Mouse (Mus musculus) embryonic facial prominence, embryonic 14.5 days (tissue): ENCODE measurements around the gene Tatdn3. TPM values are rescaled to one million over a fixed set of nuclear protein-coding genes. Genes with fewer than 3 reads are reported as not detected.

ENCODE experiments used
- ATAC-seq: fragments of 200-750 bp; cut with Nextera tagmentation; 2 replicates; pipeline ENCODE4 v1.8.0; 2017; ENCODE audit warnings: low read depth, moderate number of reproducible peaks, moderate TSS enrichment
- DNase-seq: peaks from one replicate; pipeline ENCODE4 v3.0.0-alpha.2; 2015; ENCODE audit warnings: low spot score
- H3K27ac ChIP-seq: fragments of 300-500 bp; sonication (generic); replicated peaks from 2 replicates; pipeline ENCODE4 v1.5.1; 2014; ENCODE audit warnings: low read depth, mild to moderate bottlenecking, low read length, moderate library complexity
- H3K27me3 ChIP-seq: fragments of 300-500 bp; sonication (generic); replicated peaks from 2 replicates; pipeline ENCODE4 v1.6.1; 2014; ENCODE audit warnings: low read length; ENCODE audit not compliant: control insufficient read depth, insufficient read depth
- H3K36me3 ChIP-seq: fragments of 300-500 bp; sonication (generic); 2 replicates; pipeline ENCODE4 v1.6.1; 2014; ENCODE audit warnings: low read length, mixed read lengths; ENCODE audit not compliant: control insufficient read depth, insufficient read depth
- H3K4me1 ChIP-seq: fragments of 300-500 bp; sonication (generic); 2 replicates; pipeline ENCODE4 v1.6.1; 2014; ENCODE audit warnings: antibody characterized with exemption, low read length; ENCODE audit not compliant: control insufficient read depth, insufficient read depth
- H3K4me2 ChIP-seq: fragments of 300-500 bp; sonication (generic); 2 replicates; pipeline ENCODE4 v1.6.1; 2014; ENCODE audit warnings: low read depth, mild to moderate bottlenecking, low read length, moderate library complexity, mixed read lengths
- H3K4me3 ChIP-seq: fragments of 300-500 bp; sonication (generic); 2 replicates; pipeline ENCODE4 v1.5.1; 2014; ENCODE audit warnings: low read depth, mild to moderate bottlenecking, low read length
- H3K9ac ChIP-seq: fragments of 300-500 bp; sonication (generic); 2 replicates; pipeline ENCODE4 v1.6.1; 2014; ENCODE audit warnings: low read depth, mild to moderate bottlenecking, low read length, moderate library complexity, mixed read lengths
- H3K9me3 ChIP-seq: fragments of 300-500 bp; sonication (generic); 2 replicates; pipeline ENCODE4 v1.6.1; 2016; ENCODE audit warnings: low read length; ENCODE audit not compliant: control insufficient read depth
- WGBS: fragments of 180-500 bp; shearing (Covaris S2); extraction: QIAGEN DNeasy Blood & Tissue Kit; methylation state at CpG from one replicate; pipeline ENCODE4 v1.1.7; 2014; 5-methylcytosine and 5-hydroxymethylcytosine counted together
- polyA plus RNA-seq: library from polyadenylated mRNA; unstranded; fragments of >200 nt; fragmentation: Nextera tagmentation; extraction: Ambion mirVana; gene quantifications from 2 replicates; pipeline ENCODE4 v1.2.1, GENCODE M21; 2014

Gene Tatdn3
- polyA plus RNA-seq, 1 experiment from 2014 or later: 12.9 TPM

GRCm38 (mm10) chr1:191071613-191072012 lies 8.9 kb upstream of the Tatdn3 start:
- Histone ChIP-seq H3K27me3 (no peaks in the 10 kb centered on the region), H3K4me2 (no peak overlapping the region), H3K4me3 (no peak overlapping the region), H3K9ac (no peak overlapping the region), H3K4me1 (no peaks in the 10 kb centered on the region), H3K36me3 (peaks cover 62% of the 10 kb centered on the region), H3K9me3 (no peaks in the 10 kb centered on the region), H3K27ac (no peak overlapping the region)
- no peak for DNase-seq
- ATAC-seq: no peak
- 91% methylated on average over 6 of the region's 6 CpGs for WGBS

DNA sequence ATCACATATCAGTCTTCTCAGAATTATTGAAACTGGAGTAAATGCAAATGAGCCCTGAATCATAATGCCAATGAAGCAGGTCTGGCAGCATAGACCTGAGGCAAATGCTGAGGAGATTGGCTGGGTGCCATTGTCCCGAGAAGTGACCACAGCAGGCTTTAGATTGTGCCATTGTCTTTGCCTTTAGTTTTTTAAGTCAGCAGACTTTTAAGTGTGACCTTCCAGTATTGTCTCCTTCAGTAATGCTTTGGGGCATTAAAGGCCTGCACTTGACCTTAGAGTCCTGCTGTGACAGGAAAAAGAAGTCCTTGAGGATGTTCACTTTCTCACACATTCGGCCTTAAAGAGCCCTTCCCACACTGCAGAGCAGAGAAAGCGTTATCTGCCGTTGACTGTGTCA lies 7.5 kb upstream of the Tatdn3 start:
- WGBS: 88% methylated on average over 4 of the region's 4 CpGs
- Histone ChIP-seq H3K9me3 (no peaks in the 10 kb centered on the region), H3K4me3 (no peak overlapping the region), H3K27me3 (no peaks in the 10 kb centered on the region), H3K36me3 (peaks cover 68% of the 10 kb centered on the region), H3K27ac (no peak overlapping the region), H3K9ac (no peak overlapping the region), H3K4me1 (no peaks in the 10 kb centered on the region), H3K4me2 (no peak overlapping the region)
- ATAC-seq (no peak), DNase-seq (no peak)

DNA sequence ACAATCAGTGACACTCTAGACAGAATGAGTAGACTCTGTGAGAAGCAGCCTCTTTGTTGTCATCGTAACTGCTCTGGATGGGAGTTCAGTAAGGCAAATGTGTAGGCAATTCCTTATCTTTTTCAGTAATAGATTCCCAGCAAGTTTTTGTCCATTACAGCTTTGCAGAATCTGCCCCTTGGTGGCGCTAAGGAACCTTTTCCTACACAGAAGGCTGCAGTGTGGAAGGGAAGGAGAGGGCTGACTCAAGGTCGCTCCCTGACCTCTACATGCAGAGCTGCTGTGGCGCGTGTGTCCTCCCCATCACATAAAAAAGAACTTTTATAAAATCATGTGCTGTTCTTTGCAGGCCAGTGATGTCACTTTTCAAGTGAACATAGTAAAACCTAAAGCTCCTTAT lies 5.6 kb upstream of the Tatdn3 start:
- no peaks in the 10 kb centered on the region for H3K9me3 ChIP-seq
- H3K27me3 ChIP-seq: no peaks in the 10 kb centered on the region
- H3K4me2 ChIP-seq: no peak overlapping the region
- H3K27ac ChIP-seq: no peak overlapping the region
- peaks cover 64% of the 10 kb centered on the region for H3K36me3 ChIP-seq
- ATAC-seq (no peak), DNase-seq (no peak)
- peaks cover 6% of the 10 kb centered on the region for H3K4me1 ChIP-seq
- H3K4me3 ChIP-seq: no peak overlapping the region
- 79% methylated on average over 5 of the region's 5 CpGs for WGBS
- H3K9ac ChIP-seq: no peak overlapping the region

- ATAC-seq (no peak), DNase-seq (no peak)
- Histone ChIP-seq H3K9ac (no peak overlapping the region), H3K4me3 (no peak overlapping the region), H3K4me1 (peaks cover 13% of the 10 kb centered on the region), H3K9me3 (no peaks in the 10 kb centered on the region), H3K27me3 (no peaks in the 10 kb centered on the region), H3K4me2 (no peak overlapping the region), H3K27ac (no peak overlapping the region), H3K36me3 (peaks cover 35% of the 10 kb centered on the region)
- 84% methylated on average over 4 of the region's 4 CpGs for WGBS
These were observed 2.5 kb upstream of the Tatdn3 start for GRCm38 (mm10) chr1:191065188-191065587.

DNA sequence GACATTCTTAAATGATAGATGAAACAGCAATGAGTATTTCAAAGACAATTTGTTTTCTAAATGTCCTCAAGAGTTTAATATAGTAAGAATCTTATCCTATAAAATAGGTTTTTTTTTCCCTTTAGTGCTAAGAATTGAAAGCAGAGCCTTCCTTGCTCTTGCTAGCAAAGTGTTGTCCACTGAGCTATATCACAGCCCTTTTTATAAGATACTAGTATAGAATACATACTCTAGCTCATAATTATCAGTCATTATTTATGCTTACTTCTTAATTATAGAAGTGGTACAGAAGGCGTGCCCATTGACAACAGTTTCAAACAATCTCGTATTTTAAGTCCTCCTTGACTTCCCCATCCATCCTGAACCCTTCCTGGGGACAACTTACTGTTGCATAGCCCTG lies 1.8 kb upstream of the Tatdn3 start:
- DNase-seq (no peak), ATAC-seq (no peak)
- H3K4me1 ChIP-seq: peaks cover 13% of the 10 kb centered on the region
- no peak overlapping the region for H3K4me2 ChIP-seq
- no peaks in the 10 kb centered on the region for H3K27me3 ChIP-seq
- H3K27ac ChIP-seq: no peak overlapping the region
- H3K9ac ChIP-seq: no peak overlapping the region
- no peak overlapping the region for H3K4me3 ChIP-seq
- H3K36me3 ChIP-seq: peaks cover 28% of the 10 kb centered on the region
- no peaks in the 10 kb centered on the region for H3K9me3 ChIP-seq
- WGBS: 90% methylated on average over 2 of the region's 2 CpGs

GRCm38 (mm10) chr1:191063700-191064099 lies 968 bp upstream of the Tatdn3 start:
- peak overlapping the region; percentile 71 for H3K9ac ChIP-seq
- H3K27ac ChIP-seq: no peak overlapping the region
- H3K9me3 ChIP-seq: no peaks in the 10 kb centered on the region
- 57% methylated on average over 9 of the region's 9 CpGs for WGBS
- peaks cover 24% of the 10 kb centered on the region for H3K36me3 ChIP-seq
- H3K4me1 ChIP-seq: peaks cover 13% of the 10 kb centered on the region
- no peaks in the 10 kb centered on the region for H3K27me3 ChIP-seq
- H3K4me3 ChIP-seq: peak overlapping the region; percentile 78
- DNase-seq (no peak), ATAC-seq (no peak)
- peak overlapping the region; percentile 78 for H3K4me2 ChIP-seq

GRCm38 (mm10) chr1:191062241-191062780 lies 421 bp downstream of the Tatdn3 start:
- Histone ChIP-seq H3K27ac (no peak overlapping the region; the same call in 1 of the 2 replicates), H3K9ac (peak overlapping the region; percentile 71), H3K36me3 (peaks cover 13% of the 10 kb centered on the region), H3K4me2 (peak overlapping the region; percentile 78), H3K9me3 (no peaks in the 10 kb centered on the region), H3K4me1 (peaks cover 13% of the 10 kb centered on the region), H3K4me3 (peak overlapping the region; percentile 78), H3K27me3 (no peaks in the 10 kb centered on the region)
- WGBS: 6% methylated on average over 11 of the region's 15 CpGs
- ATAC-seq: peak; percentile 47
- DNase-seq: no peak

DNA sequence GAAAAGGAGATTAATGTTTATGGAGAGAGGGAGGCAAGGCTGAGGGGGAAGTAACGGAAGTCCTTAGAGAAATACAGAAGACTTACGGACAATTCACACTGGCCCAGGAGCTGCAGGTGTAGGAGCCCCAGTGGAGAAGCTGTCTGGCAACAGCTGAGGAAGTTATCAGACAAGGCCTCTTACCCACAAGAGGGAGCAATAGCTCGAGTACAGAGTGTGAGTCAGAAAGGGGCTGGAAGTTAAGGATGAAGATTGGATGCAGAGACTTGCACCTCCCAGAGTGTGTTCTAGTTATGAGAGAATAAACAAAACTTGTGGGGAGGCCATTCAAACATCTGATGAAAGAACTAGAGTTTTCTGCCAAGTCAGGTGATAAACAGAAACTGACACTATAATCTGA lies 5.3 kb downstream of the Tatdn3 start:
- no peak overlapping the region for H3K4me3 ChIP-seq
- DNase-seq (no peak), ATAC-seq (no peak)
- H3K36me3 ChIP-seq: no peaks in the 10 kb centered on the region
- no peak overlapping the region for H3K9ac ChIP-seq
- no peaks in the 10 kb centered on the region for H3K9me3 ChIP-seq
- no peak overlapping the region for H3K27ac ChIP-seq
- 0 out of 2 replicates have a peak, but pooled peaks cover 6% of the 10 kb centered on the region for H3K4me1 ChIP-seq
- 56% methylated on average over 3 of the region's 3 CpGs for WGBS
- H3K27me3 ChIP-seq: no peaks in the 10 kb centered on the region
- no peak overlapping the region for H3K4me2 ChIP-seq

DNA sequence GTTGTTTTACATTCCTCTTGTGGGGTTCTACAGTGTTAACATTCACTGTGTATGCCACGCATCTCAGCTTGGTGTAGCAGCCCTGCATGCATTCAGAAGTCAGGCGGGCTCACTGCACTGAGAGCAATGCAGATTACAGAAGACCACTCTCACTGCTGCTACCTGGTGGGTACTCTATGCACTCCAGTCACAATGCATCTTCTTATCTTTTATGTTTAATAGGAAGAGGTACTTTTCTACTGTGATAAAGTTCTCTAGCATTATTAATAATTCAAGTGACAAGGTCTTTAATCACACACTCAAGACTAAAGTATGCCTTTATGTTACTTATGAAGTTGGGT lies 7.2 kb downstream of the Tatdn3 start:
- 89% methylated on average over 2 of the region's 2 CpGs for WGBS
- Histone ChIP-seq H3K4me1 (no peaks in the 10 kb centered on the region), H3K27me3 (no peaks in the 10 kb centered on the region), H3K4me3 (no peak overlapping the region), H3K4me2 (no peak overlapping the region), H3K9ac (no peak overlapping the region), H3K36me3 (no peaks in the 10 kb centered on the region), H3K27ac (no peak overlapping the region), H3K9me3 (no peaks in the 10 kb centered on the region)
- no peak for DNase-seq
- no peak for ATAC-seq
